Mouse (Mus musculus) heart, postnatal 4 days (tissue): ENCODE results near the gene Nme1. TPM values are rescaled to one million over a fixed set of nuclear protein-coding genes. Genes with fewer than 3 reads are reported as not detected.

Source experiments
- DNase-seq: peaks from one replicate; pipeline ENCODE4 v3.0.0; 2021
- total RNA-seq, 2 experiments: library from RNA; stranded (reverse); gene quantifications; 2 replicates each; pipeline ENCODE4 v1.2.3; 2021

The Nme1 gene
- total RNA-seq = 10 to 100 TPM; 32.7 to 37.8 TPM

DNA sequence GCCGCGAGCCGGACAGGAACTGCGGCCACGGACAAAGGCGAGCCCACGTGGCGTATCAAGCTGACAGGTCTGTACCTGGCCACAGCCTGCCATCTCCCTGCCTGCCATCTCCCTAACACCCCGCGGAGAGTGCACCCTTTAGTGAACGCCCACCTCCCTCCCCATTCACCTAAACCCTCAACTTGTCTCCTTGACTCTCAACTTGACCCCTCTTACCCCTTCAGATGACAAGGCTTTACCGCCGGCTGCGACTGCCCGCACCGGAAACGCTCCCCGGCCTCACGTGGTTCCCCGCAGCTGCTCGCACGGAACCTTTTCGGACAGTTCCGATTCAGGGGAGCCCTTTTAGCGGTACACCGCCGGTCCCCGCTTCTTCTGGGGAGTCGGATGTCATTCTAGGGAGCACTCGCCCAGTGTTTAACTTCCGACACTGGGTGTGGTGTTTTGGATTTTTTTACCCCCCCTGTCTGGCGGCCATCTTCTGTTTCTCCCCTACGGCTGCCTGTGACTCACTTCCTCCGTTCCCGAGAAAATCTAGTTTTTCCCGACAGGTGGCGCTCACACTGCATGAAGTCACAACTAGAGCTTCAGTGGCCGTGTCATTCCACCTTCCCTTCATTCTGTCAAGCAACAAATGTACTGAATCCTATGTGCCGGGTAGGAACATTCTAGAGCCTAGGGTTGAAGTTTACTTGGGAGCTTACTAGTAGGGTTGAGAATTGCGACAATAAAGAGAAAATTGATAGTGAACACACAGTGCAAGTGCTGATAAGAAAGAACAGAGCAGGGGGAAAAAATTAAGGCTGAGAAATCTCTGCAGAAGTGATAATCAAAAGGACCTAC is at the start of gene Nme1, which contains the start of gene Gm20390:
Gene Nme1 (minus strand): TSS at position 517 of the 843 bp plus-strand sequence.
Gene Gm20390 (minus strand): TSS at position 289 of the 843 bp plus-strand sequence.
- peak; percentile 98 for DNase-seq

DNA sequence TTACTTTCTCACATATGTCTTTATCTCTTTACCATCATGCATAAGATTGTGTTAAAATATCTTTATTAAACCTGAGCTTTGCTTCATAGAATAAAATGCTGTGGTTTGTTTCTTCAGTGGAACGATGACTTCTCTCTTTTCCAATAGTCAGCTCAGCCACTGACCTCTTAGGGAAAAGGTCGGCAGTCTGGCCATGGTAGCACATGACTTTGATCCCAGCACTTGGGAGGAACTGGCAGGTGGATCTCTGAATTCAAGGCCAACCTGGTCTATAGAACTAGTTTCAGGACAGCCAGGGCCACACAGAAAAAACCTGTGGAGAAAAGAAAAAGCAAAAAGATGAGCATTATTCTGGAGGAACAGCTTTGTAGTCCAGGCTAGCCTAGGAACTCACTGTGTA is 35.0 kb upstream of the Nme1 start:
- DNase-seq = no peak

DNA sequence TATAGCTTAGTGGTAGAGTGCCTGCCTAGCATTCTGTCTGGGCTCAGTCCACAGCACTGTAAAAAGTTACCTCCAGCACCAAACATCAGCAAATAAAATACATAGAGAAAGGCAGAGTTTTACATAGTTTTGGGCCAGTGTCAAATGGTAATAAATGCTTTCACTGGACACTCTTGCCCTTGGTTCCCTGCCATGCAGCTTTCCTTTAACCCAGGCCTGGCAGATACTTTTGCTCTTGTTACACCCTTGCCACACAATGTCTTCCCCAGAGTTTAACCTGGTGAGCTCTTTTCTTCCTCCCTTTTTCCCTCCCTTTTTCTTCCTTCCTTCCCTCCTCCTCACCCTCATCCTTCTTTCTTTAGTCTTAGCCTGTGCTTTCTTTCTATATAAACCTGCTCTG is 31.0 kb upstream of the Nme1 start:
- DNase-seq = no peak

DNA sequence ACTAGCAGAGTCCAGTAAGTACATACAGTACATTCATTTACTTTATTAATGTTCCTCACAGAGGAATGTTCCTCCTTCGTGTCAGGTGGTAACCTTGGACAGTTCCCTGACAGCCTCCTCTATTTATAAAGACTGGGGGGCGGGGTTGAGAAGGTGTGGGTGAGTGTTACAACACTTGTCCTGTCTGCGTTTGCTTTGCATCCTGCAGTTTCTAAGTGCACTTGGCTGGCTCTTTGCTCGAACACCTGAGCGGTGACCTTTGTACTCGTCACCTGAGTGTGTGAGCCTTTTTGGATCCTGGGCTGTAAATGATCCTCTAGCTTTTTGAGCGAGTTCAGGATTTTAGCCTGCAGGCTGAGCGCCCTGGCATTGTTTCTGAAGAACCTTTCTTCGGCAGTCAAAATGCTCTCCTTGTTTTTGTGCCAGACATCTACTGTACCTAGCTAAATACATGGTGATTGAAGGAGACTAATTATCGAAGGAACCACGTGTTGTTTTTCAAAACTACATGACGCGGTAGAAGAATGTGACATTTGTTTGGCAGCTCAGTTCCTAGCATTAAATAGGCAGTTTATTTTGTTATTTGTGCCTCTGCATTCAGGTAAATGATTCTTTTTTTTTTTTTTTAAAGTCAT is 28.9 kb upstream of the Nme1 start:
- DNase-seq = peak; percentile 46

DNA sequence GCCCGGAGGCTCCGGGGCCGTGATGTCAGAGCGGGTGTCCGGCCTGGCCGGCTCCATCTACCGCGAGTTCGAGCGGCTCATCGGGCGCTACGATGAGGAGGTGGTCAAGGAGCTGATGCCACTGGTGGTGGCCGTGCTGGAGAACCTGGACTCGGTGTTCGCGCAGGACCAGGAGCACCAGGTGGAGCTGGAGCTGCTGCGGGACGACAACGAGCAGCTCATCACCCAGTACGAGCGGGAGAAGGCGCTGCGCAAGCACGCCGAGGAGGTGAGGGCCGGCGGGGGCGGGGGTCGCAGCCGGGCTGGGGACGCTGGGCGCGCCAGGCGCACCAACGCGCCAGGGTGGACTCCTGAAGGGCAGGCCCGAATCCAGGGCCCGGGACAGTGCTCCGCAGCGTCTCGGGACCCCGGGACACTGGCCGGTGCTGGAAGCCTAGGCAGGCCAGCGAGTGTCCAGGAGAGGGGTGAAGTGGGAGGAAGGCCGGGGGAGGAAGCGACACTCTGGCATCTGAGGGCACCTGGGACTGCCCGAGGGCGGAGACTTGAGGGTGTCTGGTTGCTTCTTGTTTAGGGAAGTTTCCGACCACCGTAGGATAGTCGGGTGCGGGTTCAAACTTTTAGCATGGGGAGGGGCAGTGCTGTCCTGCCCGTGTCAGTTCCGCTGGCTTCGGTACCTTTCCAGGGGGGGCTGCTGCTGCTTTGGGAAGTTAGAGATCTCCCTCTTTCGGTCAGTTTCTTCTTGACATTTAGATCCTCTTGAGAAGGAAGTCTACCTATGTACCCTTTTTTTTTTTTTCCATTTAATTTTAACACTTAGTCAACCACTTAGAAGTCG is 28.2 kb upstream of the Nme1 start:
- DNase-seq = peak; percentile 52

DNA sequence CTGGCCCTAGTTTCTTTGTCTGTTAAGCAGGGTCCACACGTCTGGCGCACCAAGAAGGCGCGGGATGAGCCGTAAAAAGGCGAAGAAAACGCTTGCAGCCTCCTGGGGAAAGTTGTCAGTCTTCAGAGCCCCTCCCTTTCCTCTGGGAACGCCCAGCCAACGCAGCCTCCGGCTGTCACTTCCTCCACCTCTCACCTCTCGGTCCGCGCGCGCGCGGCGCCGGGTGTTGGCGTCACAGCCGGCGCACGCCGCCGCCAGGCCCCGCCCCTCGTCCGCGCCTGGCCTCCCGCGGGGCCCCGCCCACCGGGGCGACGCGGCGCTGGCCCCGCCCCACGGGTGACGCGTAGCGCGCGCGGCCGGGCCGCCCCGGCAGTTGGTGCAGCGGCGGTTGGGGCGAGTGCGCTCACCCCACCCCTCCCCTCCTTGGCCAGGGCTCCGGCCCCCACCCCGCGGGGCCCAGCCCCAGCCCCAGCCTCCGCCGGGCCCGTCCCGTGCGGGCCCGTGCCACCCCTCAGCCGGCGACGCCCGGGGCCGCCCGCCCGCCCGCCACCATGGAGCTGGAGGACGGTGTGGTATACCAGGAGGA is 27.5 kb upstream of the Nme1 start, which contains the start of gene Spag9:
Gene Spag9 (plus strand): TSS at position 372 of the 586 bp plus-strand sequence.
- DNase-seq = peak; percentile 95

DNA sequence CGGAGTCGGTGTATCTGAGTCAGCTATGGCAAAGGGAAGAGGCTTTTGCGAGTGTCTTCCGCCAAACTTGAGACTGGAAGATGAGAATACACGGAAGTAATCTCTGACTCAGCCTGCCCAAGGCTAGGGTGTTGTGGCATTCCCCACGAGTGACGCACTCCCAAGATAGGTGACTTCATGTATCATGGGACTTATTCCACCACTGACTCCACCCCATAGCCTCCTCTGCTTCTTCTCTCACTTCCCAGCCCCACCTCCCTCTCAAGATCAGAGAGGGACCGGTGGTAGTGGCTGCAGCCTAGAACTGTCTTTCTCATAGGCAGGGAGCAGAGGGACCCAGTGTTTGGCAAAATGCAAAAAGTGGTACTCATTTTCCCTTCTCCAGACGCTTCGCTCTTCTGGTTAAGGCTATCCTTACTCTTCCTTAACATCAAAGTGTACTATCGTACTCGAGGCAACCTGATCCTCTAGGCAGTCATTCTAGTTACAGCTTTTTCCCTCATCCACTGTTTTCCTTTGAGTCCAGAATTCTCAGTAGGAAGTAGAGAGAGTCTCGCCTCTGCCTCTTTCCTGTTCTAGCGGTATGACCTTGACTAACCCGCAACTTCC is 26.9 kb upstream of the Nme1 start:
- DNase-seq = peak; percentile 86

DNA sequence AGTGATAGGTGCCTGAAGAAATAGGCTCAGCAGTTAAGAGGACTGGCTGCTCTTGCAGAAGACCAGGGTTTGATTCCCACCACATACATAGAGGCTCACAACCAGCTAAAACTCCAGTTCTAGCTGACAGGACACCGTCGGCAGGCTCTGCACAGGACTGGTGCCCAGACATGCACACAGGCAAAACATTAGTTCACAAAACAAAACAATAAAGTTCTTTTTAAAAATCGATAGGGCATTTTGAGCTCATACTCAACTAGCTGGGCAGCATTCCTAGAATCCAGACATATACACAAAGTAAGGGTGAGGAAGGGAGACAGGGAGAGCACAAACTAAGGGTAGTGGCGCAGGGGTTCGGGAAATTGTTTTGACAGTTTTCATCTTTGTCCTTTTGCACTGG is 26.2 kb upstream of the Nme1 start:
- DNase-seq = no peak

DNA sequence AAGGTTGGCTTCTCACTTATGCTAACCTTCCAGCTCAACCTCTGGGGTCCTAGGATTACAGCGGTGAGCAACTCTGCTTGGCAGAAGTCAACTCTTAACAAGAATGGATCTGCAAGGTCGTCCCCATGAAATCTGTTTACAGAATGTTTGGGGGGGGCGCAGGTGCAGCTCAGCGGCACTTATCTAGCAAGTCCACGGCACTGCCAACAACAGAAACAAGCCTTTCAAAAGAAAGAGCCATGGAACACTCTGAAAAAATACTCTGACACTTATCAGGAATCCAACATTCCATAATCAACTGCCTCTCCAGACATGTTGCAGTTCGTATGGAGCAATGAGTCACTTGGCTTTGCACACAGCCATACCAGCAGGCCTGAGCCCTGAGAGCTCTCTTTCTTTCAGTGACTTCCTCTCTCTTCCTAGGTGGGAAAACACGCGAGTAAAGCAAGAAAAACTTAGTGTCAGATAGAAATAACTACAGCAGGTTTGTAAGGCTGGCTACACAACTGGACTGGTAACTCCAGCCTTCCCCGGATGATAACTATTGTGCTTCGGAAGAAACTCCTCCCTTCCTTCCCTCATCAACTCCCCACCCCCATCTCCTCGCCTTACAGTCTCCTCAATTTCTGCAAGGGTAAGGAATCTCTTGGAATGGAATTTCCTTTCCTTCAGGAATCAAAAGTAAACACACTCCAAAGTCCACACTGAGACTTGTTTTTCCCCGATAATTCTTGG is 20.2 kb upstream of the Nme1 start:
- DNase-seq = peak; percentile 50

DNA sequence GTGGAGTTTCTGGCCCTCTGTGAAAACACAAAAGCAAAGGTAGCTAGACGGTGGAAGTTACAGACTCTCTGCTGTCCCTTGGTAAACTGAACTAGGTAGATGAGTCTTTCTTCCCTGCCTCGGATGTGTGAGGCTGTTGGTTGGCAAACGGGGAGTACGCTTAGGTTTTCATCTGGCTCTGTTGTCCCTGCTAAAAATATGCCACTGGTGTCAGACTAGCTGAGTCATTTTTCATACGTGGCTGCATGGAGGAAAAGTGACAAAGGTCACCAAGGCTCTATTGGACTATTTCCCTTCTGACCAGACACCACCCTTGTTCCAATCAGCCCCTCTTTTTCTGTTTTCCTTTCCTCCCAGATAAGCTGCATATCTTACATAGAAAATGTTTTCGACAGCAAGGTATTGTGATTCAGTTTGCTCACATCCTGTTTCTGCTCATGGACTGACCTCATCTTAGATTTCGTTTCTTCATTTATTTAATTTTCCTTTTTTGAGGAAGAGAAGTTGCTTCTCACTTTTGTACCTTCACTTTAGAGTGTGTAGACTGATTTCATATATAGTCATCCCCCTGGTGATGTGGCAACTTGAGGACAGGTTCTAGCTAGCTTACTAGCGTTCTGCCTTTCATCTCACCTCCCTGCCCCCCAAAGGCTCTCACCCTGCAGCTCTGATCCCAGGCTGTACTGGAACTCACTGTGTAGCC is 19.5 kb upstream of the Nme1 start:
- peak; percentile 48 for DNase-seq

DNA sequence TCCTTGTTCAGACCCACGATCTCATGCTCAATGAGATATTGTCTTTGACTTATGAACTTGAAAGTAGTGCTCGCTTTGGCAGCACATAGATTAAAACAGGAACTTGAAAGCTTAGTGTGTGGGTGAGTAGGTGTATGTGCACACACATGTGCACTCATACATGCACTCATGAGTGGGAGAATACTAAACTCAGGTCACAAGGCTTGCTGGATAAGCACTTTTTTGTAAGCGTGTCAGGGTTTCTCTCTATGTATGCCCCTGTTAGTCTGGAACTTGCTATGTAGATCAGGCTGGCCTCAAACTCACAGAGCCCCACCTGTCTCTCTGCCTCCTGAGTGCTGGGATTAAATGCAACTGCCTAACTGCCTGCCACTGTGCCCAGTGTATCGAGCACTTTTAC is 18.7 kb upstream of the Nme1 start:
- no peak for DNase-seq

DNA sequence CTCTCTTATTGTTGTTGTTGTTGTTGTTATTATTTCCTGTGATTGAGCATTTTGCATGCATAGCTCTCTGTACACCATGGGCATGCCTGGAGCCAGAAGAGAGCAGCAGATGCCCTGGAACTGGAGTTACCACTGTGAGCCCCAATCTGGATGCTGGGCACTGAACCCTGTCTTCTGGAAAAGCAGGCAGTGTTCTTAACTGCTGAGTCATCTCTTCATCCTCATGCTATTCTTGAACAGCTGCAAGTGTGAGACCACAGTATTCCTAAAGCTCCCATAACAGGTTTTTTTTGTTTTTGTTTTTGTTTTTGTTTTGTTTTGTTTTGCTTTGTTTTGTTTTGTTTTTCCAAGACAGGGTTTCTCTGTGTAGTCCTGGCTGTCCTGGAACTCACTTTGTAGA is 18.0 kb upstream of the Nme1 start:
- no peak for DNase-seq

DNA sequence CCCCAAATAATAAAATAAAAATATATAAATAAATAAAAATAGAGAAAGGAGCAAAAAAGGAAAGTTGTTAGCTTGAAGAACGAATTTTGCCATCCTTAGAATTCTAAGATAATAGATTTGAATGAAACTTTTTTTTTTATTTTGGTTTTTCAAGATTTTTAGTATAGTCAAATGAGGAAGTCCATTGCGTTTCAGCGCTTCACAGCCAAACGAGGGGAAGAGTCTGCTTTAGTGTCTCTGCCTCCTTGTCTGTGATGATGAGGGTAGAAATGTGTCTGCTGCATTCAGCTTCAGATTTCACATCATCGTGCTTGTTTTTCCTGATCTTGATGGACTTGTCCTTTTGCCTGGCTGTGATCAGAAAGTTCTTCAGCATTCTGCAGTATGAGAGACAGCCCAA is 16.9 kb upstream of the Nme1 start:
- DNase-seq = no peak

DNA sequence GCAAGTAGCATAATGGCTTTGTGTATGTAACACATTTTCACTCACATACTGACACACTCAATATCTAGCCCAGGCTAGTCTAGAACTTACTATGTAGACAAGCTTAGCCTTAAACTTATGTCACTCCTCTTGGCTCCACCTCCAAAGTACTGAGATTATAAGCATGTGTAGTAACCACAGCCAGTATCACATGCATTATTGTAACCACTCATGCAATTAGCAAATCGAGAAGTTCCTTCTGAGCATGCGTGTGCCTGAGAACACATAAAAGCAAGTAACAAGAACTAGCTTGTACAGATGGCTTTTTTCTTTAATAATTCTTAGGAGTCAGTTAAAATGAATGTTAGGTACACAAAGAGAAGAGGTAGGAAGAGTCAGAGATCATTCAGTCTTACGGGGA is 16.3 kb upstream of the Nme1 start:
- DNase-seq = no peak

DNA sequence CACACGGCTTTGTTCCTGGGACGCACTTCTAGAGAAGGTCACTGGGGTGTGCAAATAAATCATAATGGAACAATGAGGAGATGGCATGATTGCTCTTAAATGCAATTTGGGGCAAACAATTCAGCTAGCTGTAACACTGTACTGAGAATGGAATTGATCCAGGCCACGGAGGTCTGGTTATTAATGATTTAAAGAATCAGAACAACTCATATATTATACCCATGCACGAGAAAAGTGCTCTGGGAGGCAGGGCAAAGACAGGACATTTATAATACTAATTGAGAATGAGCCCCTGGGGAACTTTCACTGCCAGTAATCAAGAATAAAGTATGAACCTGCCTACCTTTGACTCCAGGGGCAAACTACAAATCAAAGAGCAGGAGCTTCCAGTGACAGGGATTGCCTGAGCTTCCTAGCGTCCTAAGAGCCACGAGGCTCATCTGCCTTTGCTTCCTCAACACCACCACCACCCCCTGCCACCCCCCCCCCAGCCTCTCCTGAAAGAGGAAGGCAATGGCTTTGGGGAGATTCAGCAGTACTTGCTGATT is 11.3 kb upstream of the Nme1 start:
- DNase-seq = no peak

DNA sequence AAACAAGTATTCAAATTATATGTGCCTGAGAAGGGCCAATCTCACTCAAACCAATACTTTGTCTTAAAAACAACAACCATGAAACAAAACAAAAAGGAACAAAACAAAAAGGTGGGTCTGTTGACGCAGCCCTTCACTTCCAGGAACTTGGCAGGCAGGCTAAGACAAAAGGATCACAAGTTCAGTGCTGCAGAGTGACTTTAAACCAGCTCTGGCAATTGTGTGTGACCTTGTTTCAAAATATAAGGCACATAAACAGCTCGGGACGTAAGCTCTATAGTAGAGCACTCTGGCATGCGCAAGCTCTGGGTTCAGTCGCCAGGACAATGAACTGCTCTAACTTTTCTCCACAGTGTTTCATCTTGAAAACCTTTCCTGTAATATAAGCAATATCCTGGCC is 4.6 kb upstream of the Nme1 start:
- DNase-seq = no peak

DNA sequence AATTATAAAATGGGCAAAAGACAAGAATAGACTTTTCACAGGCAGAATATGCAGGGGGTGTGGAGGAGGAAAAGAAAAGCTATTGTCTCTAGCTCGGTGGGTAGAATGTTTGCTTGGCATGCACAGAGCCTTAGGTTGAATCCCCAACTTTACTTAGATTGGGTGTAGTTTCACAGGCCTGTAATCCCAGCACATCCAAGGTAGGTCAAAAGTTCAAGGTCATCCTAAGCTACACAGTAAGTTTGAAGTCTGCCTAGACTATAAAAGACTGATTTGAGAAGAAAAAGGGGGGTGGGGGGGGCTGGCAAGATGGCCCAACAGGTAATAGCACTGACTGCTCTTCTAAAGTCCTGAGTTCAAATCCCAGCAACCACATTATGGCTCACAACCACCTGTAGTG is 1.5 kb upstream of the Nme1 start:
- DNase-seq = no peak

DNA sequence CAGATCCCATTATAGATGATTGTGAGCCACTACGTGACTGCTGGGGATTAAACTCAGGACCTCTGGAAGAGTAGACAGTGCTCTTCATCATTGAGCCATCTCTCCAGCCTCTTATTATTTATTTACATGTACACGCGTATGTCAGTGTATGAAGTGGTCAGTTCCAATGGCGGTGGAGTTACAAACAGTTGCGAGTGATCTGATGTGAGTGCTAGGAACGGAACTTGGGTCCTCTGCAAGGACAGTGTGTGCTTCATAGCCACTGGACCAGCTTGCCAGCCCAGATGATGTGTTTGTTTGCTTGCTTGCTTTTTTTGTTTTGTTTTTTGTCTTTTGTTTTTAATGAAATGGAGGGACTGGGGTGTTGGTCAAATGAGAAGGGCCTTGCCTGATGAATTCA is 850 bp upstream of the Nme1 start:
- no peak for DNase-seq

DNA sequence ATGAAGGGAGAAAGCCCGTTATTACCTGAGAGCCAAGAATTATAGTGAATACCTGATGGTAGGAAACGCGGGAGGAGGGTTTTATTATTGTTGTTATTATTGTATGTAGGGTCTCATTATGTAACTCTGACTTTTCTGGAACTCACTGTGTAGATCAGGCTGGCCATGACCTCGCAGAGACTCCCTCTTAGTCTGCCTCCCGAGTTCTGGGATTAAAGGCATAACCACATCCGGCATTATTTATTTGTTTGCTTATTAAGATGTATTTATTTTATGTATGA is 467 bp upstream of the Nme1 start:
- DNase-seq = no peak

DNA sequence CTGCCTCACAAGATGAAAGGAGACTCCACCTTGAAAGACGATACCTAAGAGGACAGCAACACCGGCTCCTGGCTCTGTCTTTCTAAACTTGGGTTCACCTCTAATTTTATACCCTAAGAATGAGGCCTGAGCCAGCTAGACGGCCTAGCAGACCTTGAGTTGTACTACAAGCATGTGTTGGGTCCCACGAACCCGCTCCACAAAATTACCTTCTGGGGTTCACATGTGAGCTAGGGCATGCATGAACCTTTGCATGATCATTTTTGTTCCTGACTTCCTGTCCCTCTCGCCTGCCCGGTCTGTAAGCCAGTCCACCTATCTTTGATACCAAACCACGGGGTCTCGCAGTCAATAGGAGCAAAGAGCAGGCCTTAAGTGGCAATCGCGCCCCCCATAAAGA is 940 bp downstream of the Nme1 start:
- no peak for DNase-seq

DNA sequence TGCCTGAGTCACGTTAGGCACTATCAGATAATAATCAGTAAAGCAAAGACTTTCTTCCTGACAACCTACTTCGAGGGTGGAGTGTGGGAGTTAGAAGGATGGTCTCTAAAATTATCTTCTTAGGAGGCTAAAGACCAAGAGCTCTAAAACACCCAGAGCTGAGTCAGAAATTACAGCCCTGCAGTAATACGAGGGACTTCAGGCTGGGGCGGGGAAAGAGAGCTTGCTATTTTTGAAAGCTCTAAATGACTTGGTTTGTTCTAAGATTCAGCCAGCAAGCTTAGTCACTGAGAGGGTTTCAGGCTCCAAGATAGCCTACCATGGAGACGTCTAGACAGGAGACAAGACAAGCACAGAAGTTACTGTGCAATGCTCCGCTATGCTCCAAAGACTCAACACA is 2.9 kb downstream of the Nme1 start:
- DNase-seq = no peak
